Comparison of ENCODE assay signal across 28 mouse cellular contexts in the genomic region with DNA sequence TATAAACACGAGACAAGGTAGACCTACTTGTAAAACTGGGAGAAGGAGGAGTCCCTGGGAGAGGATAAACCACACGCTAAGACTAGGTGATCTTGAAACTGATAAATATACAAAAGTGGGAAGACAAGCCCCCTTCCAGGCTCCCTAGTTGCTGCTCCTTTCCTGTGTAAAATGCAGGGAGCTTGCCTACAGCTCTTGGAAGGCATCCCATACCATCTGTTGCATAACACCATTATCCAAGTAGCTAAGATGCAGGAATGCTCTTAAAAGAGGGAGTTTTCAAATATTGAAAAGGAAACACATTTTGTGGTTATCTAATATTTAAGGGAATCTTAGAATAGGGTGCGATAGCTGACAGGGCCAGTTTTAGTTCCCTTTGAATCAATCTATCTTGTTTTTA.
DNase-seq lines count a peak whose midpoint lies in the region; ATAC-seq lines count a peak whose summit lies in the region.
"Had no signal": no experiment of that assay in that cellular context is flagged by ENCODE, and none has a peak within 500 bp of the region (broad histone marks: within the 10 kb centered on the region; RNA-seq: fewer than 3 reads in every experiment).

No protein-coding gene starts in this region.

- H3K4me2 ChIP-seq in forebrain, embryonic 16.5 days (ENCODE audit: low read length) = no peak overlapping the region
- H3K4me2 ChIP-seq in forebrain, embryonic 15.5 days (replicated peaks) = no peak overlapping the region
- H3K4me2 ChIP-seq: heart, embryonic 12.5 days; limb, embryonic 15.5 days; lung, embryonic 14.5 days; midbrain, embryonic 13.5 days; neural tube, embryonic 12.5 days had no signal

- DNase-seq in cerebellum, adult 11 months = peak; percentile 10
- peak; percentile 25 for DNase-seq in layer of hippocampus, adult 9-11 months
- DNase-seq in layer of hippocampus, postnatal 25 days (ENCODE audit: extremely low spot score in 1 of 2, low spot score in 1 of 2) = no peak
- DNase-seq in brain, adult 2 months (ENCODE audit: low read depth, low spot score) = peak; percentile 85
- no peak for DNase-seq in kidney, postnatal 10 days
- DNase-seq: adrenal gland, adult 8-10 months; gastrocnemius, postnatal 25 days; heart, adult 18-20 months; heart, postnatal 10 days; layer of hippocampus, postnatal 36 days; left cerebral cortex, postnatal 4 days; retina, postnatal 1 day; thymus, adult 2 months; thymus, postnatal 4 days had no signal

- WGBS in forebrain, embryonic 16.5 days = 76% methylated on average over 3 of the region's 3 CpGs
- WGBS in forebrain, embryonic 15.5 days = 78% methylated on average over 3 of the region's 3 CpGs

- H3K4me3 ChIP-seq in forebrain, embryonic 16.5 days (replicated peaks; ENCODE audit: low read length) = no peak overlapping the region
- H3K4me3 ChIP-seq in forebrain, embryonic 15.5 days = no peak overlapping the region
- H3K4me3 ChIP-seq: forebrain, embryonic 10.5 days; heart, embryonic 12.5 days; hindbrain, embryonic 10.5 days; limb, embryonic 15.5 days; megakaryocyte, embryonic 14.5 days; midbrain, embryonic 13.5 days; neural tube, embryonic 12.5 days had no signal

- H3K36me3 ChIP-seq in forebrain, embryonic 16.5 days (ENCODE audit: control insufficient read depth, insufficient read depth) = no peaks in the 10 kb centered on the region
- no peaks in the 10 kb centered on the region for H3K36me3 ChIP-seq in forebrain, embryonic 15.5 days
- H3K36me3 ChIP-seq: forebrain, embryonic 10.5 days; heart, embryonic 12.5 days; hindbrain, embryonic 10.5 days; limb, embryonic 15.5 days; midbrain, embryonic 13.5 days; neural tube, embryonic 12.5 days had no signal

- ATAC-seq in cerebellum, adult (ENCODE audit: insufficient number of reproducible peaks, low FRiP score, low TSS enrichment) = no peak
- peak; percentile 58; the same call in 1 of the 2 replicates for ATAC-seq in forebrain, embryonic 16.5 days
- no peak for ATAC-seq in forebrain, embryonic 15.5 days (replicated peaks)
- ATAC-seq: activated CD4-positive, CD25-positive, alpha-beta regulatory T cell, adult 4 months; intestine, postnatal 0 days; midbrain, embryonic 13.5 days had no signal

- H3K9me3 ChIP-seq in forebrain, embryonic 16.5 days (ENCODE audit: control insufficient read depth, low read length) = no peaks in the 10 kb centered on the region
- no peaks in the 10 kb centered on the region for H3K9me3 ChIP-seq in forebrain, embryonic 15.5 days
- H3K9me3 ChIP-seq: forebrain, embryonic 10.5 days; heart, embryonic 12.5 days; hindbrain, embryonic 10.5 days; limb, embryonic 15.5 days; megakaryocyte, embryonic 14.5 days; midbrain, embryonic 13.5 days; neural tube, embryonic 12.5 days had no signal

- no peak overlapping the region for H3K27ac ChIP-seq in forebrain, embryonic 16.5 days (ENCODE audit: low read length)
- H3K27ac ChIP-seq in forebrain, embryonic 15.5 days (replicated peaks) = no peak overlapping the region
- H3K27ac ChIP-seq: forebrain, embryonic 10.5 days; hindbrain, embryonic 10.5 days; limb, embryonic 15.5 days; liver, embryonic 14.5 days; midbrain, embryonic 13.5 days; neural tube, embryonic 12.5 days had no signal

- H3K27me3 ChIP-seq in forebrain, embryonic 16.5 days (replicated peaks; ENCODE audit: control insufficient read depth, insufficient read depth, low read length) = no peaks in the 10 kb centered on the region
- H3K27me3 ChIP-seq in forebrain, embryonic 15.5 days = no peaks in the 10 kb centered on the region
- H3K27me3 ChIP-seq: heart, embryonic 12.5 days; limb, embryonic 15.5 days; megakaryocyte, embryonic 14.5 days; midbrain, embryonic 13.5 days; neural tube, embryonic 12.5 days had no signal

- H3K9ac ChIP-seq in forebrain, embryonic 16.5 days (replicated peaks; ENCODE audit: low read depth, low read length) = no peak overlapping the region
- no peak overlapping the region for H3K9ac ChIP-seq in forebrain, embryonic 15.5 days (replicated peaks)
- H3K9ac ChIP-seq: heart, embryonic 12.5 days; limb, embryonic 15.5 days; liver, embryonic 14.5 days; lung, embryonic 14.5 days; midbrain, embryonic 13.5 days; neural tube, embryonic 12.5 days had no signal

- H3K4me1 ChIP-seq in forebrain, embryonic 16.5 days (replicated peaks; ENCODE audit: control insufficient read depth, insufficient read depth, low read length) = peaks cover 2% of the 10 kb centered on the region; the same call in 1 of the 2 replicates
- peaks cover 4% of the 10 kb centered on the region; the same call in 1 of the 2 replicates for H3K4me1 ChIP-seq in forebrain, embryonic 15.5 days
- H3K4me1 ChIP-seq: heart, embryonic 12.5 days; hindbrain, embryonic 10.5 days; limb, embryonic 15.5 days; megakaryocyte, embryonic 14.5 days; midbrain, embryonic 13.5 days; neural tube, embryonic 12.5 days had no signal

Comparison
In these comparisons a context has a peak if more than half of its experiments do, and no peak if none do; other contexts are left out.
1. DNase-seq: peak in cerebellum, adult 11 months (single experiment), layer of hippocampus, adult 9-11 months (single experiment) and brain, adult 2 months (single experiment); none in layer of hippocampus, postnatal 25 days (0 of 2) and kidney, postnatal 10 days (single experiment).